Mouse (Mus musculus) hindbrain, embryonic 10.5 days (tissue): Measurements from ENCODE around the gene Inka1. TPM values are rescaled to one million over a fixed set of nuclear protein-coding genes. Genes with fewer than 3 reads are reported as not detected.
A peak's percentile ranks its signal among the peaks of the same experiment; 100 is the strongest.

Experiments used
- DNase-seq: peaks from one replicate; pipeline ENCODE4 v3.0.0-alpha.2; 2017; ENCODE audit warnings: low spot score
- H3K27ac ChIP-seq: fragments of 300-500 bp; sonication (generic); 2 replicates; pipeline ENCODE4 v1.5.1; 2016; ENCODE audit warnings: mild to moderate bottlenecking, moderate library complexity
- H3K27me3 ChIP-seq: fragments of 300-500 bp; sonication (generic); 2 replicates; pipeline ENCODE4 v1.6.1; 2016; ENCODE audit warnings: mild to moderate bottlenecking; ENCODE audit not compliant: poor library complexity, insufficient read depth, severe bottlenecking
- H3K36me3 ChIP-seq: fragments of 300-500 bp; sonication (generic); 2 replicates; pipeline ENCODE4 v1.6.1; 2016; ENCODE audit warnings: mild to moderate bottlenecking, moderate library complexity
- H3K4me1 ChIP-seq: fragments of 300-500 bp; sonication (generic); replicated peaks from 2 replicates; pipeline ENCODE4 v1.6.1; 2016; ENCODE audit warnings: mild to moderate bottlenecking
- H3K4me3 ChIP-seq: fragments of 300-500 bp; sonication (generic); 2 replicates; pipeline ENCODE4 v1.5.1; 2016; ENCODE audit warnings: mild to moderate bottlenecking, moderate library complexity
- H3K9me3 ChIP-seq: fragments of 300-500 bp; sonication (generic); 2 replicates; pipeline ENCODE4 v1.6.1; 2016; ENCODE audit warnings: mild to moderate bottlenecking, moderate library complexity
- WGBS: fragments of 180-500 bp; shearing (Covaris S2); methylation state at CpG from one replicate; pipeline ENCODE4 v1.1.7; 2016; 5-methylcytosine and 5-hydroxymethylcytosine counted together
- polyA plus RNA-seq: library from polyadenylated mRNA; unstranded; fragments of >200 nt; fragmentation: Nextera tagmentation; extraction: Ambion mirVana; gene quantifications from 2 replicates; pipeline ENCODE4 v1.2.1, GENCODE M21; 2016

The Inka1 gene
- polyA plus RNA-seq, 1 experiment from 2014 or later: 61.0 TPM

DNA sequence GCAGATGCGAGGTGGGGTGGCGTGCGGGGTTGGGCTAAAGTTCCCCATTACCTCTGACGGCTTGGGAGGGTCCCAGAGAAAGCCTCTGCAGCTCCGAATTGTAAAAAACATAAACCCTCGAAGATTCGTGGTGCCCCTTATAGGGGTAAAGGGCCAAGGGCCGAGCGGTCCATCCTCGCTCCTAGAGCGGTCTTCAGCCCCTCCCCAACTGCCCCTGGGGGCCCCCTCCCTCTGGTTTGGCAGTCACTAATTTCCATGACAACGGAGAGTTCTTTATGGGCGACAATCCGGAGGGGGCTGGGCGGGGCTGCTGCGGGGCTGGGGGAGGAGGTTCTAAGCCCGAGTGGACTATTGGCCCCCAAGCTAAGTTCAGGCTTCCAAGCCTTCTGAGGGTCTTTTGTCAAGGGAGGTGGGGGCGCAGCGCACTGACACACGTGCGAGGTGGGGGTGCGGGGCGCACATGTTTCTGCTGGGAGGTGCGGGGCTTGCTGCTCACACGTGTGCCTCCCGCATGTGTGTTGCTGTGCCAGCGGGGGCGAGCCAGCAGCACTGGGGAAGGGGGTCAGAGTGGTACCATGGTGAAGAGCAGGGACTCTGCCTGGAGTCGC is 49.4 kb downstream of the Inka1 start:
- Histone ChIP-seq H3K27ac (peak overlapping the region; percentile 87), H3K27me3 (peaks cover 52% of the 10 kb centered on the region), H3K36me3 (no peaks in the 10 kb centered on the region), H3K9me3 (no peaks in the 10 kb centered on the region), H3K4me1 (peaks cover 39% of the 10 kb centered on the region), H3K4me3 (peak overlapping the region; percentile 69)
- under 1% methylated on average over 29 of the region's 29 CpGs for WGBS
- DNase-seq: peak; percentile 47

DNA sequence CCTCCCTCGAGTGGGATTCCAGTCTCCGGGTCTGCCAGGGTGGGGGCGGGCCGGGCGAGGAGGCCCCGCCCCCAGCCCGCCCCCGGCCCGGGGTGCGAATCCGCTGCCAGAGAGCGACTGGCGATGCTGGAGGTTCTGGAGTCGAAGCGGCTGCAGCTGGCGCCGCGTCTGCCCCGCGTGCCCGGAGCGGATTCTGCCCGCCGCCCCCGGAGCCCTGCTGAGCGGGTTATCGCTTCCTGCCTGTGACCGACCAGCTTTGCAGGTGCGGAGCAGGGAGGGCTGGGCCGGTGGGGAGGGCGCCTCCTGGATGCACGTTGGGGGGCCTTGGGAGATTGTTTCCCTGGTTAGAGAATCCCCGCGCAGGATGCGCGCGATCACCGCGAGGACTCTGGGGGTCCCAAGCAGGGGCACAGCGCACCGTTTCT is 49.9 kb downstream of the Inka1 start:
- H3K4me1 ChIP-seq: peaks cover 39% of the 10 kb centered on the region
- under 1% methylated on average over 41 of the region's 41 CpGs for WGBS
- DNase-seq: peak; percentile 56
- H3K4me3 ChIP-seq: peak overlapping the region; percentile 69
- no peaks in the 10 kb centered on the region for H3K36me3 ChIP-seq
- H3K27ac ChIP-seq: peak overlapping the region; percentile 87
- no peaks in the 10 kb centered on the region for H3K9me3 ChIP-seq
- peaks cover 52% of the 10 kb centered on the region for H3K27me3 ChIP-seq

DNA sequence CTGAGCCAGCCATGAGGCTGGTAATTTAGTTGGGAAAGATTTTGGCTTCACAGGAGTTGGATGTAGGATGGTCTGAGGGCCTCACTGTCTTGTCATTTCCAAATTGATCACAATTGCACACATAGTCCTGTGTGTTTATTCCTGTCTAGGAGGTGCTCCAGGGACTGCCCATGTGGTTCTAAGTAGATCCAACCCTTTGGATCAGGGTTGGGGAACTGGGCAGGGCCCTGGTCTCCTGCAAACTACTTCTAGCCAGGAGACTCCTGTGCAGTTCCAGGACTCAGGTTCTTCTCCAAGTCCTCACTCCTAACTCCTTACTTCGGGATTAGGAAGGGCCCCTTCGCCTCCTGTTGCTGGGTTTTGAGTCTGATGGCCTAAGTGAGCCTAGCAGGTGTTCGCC is 50.3 kb downstream of the Inka1 start, which contains the start of gene Camkv:
Gene Camkv (plus strand): TSS at position 301 of the 400 bp plus-strand sequence.
- H3K36me3 ChIP-seq: no peaks in the 10 kb centered on the region
- H3K27me3 ChIP-seq: peaks cover 52% of the 10 kb centered on the region
- no peaks in the 10 kb centered on the region for H3K9me3 ChIP-seq
- H3K4me1 ChIP-seq: peaks cover 42% of the 10 kb centered on the region
- H3K27ac ChIP-seq: peak within 1 kb of the TSS; percentile 87
- WGBS: 6% methylated on average over 3 of the region's 3 CpGs
- H3K4me3 ChIP-seq: peak within 1 kb of the TSS; percentile 69
- DNase-seq: no peak

Other genes starting within 250 kb of the Inka1 start
- gene Rbm5, start 214.9 kb downstream of the Inka1 start, polyA plus RNA-seq: 196 and 204 TPM in 2 replicates
- gene Rbm6, start 112.6 kb downstream of the Inka1 start, polyA plus RNA-seq: 87.6 and 98.2 TPM in 2 replicates
- gene Mon1a, start 97.7 kb downstream of the Inka1 start, polyA plus RNA-seq: 13.4 and 16.6 TPM in 2 replicates
- gene Mst1r, start 79.0 kb downstream of the Inka1 start, polyA plus RNA-seq: 0.67 and 0.80 TPM in 2 replicates
- gene Actl11, start 57.4 kb downstream of the Inka1 start, polyA plus RNA-seq: not detected in 2 replicates
- gene Camkv, start 50.2 kb downstream of the Inka1 start, polyA plus RNA-seq: 13.0 and 13.1 TPM in 2 replicates
- 24.3 and 35.3 TPM in 2 replicates for gene Traip, start 35.7 kb downstream of the Inka1 start, polyA plus RNA-seq
- 8.5 and 9.6 TPM in 2 replicates for gene Uba7, start 10.4 kb downstream of the Inka1 start, polyA plus RNA-seq
- gene Gm20661, start 2.8 kb downstream of the Inka1 start, polyA plus RNA-seq: 1.5 and 1.8 TPM in 2 replicates
- gene Cdhr4, start 6.6 kb upstream of the Inka1 start, polyA plus RNA-seq: 2.4 and 3.0 TPM in 2 replicates
- gene Gm20662, start 10.5 kb upstream of the Inka1 start, polyA plus RNA-seq: 0.46 and 0.54 TPM in 2 replicates
- 60.1 and 65.5 TPM in 2 replicates for gene Ip6k1, start 16.6 kb upstream of the Inka1 start, polyA plus RNA-seq
- gene Gmppb, start 63.4 kb upstream of the Inka1 start, polyA plus RNA-seq: 24.9 and 30.7 TPM in 2 replicates
- gene Amigo3, start 67.3 kb upstream of the Inka1 start, polyA plus RNA-seq: 2.4 and 3.4 TPM in 2 replicates
- gene Mst1, start 94.6 kb upstream of the Inka1 start, polyA plus RNA-seq: 0.34 and 0.39 TPM in 2 replicates
- gene Rnf123, start 97.5 kb upstream of the Inka1 start, polyA plus RNA-seq: 36.6 and 39.1 TPM in 2 replicates
- gene Apeh, start 108.7 kb upstream of the Inka1 start, polyA plus RNA-seq: 77.0 and 83.8 TPM in 2 replicates
- gene Bsn, start 204.5 kb upstream of the Inka1 start, polyA plus RNA-seq: 1.4 and 2.4 TPM in 2 replicates